Mouse (Mus musculus) bone marrow macrophage, adult 2 months (primary cell): ENCODE measurements around the gene Atp5j.

Source experiments
- CTCF ChIP-seq: IDR thresholded peaks from 2 replicates; pipeline ENCODE4 v1.5.1; 2012; ENCODE audit warnings: low read depth, mild to moderate bottlenecking, low read length, moderate library complexity
- POLR2A ChIP-seq: IDR thresholded peaks from 2 replicates; pipeline ENCODE4 v1.6.1; 2012; ENCODE audit warnings: mild to moderate bottlenecking, low read depth, low read length, borderline replicate concordance

DNA sequence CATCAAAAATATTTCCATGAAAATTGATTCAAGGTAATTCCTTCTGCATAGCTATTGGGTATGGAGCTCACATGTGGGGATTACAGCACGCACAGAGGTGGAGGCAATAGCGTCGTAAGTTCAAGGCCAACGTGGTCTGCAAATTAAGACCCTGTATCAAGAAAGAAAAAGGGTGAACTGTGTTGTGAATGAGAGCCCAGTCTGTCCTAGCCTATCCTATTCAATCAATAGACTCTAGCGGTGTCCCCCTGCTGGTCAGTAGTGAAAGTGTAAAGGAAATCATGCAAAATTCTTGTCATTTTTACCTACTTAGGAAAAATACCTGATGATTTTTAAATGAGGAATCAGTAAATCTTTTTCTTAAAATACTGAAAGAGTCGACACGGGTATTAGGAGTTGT is 18.0 kb downstream of the Atp5j start:
- TF ChIP-seq POLR2A (no peak), CTCF (no peak)
